Mouse (Mus musculus) MEL (cell line): ENCODE results near the gene Ccs. TPM values are rescaled to one million over a fixed set of nuclear protein-coding genes. Genes with fewer than 3 reads are reported as not detected.

ENCODE experiments used
- DNase-seq: peaks from one replicate; pipeline ENCODE4 v3.0.0; 2011; ENCODE audit warnings: low read depth, low spot score
- H3K27ac ChIP-seq: 2 replicates; pipeline ENCODE4 v1.5.1; 2012; ENCODE audit warnings: low read depth, mild to moderate bottlenecking, control low read depth, low read length, moderate library complexity; ENCODE audit not compliant: control insufficient read depth
- H3K27me3 ChIP-seq, 2 experiments: fragments of 150-350 bp in 1 of 2; sonication (generic) in 1 of 2; 2 replicates each; pipeline ENCODE4 v1.6.1; 2012; ENCODE audit warnings: low read length in 2 of 2, mild to moderate bottlenecking in 2 of 2, improper control_type of control experiment in 1 of 2, moderate library complexity in 1 of 2; ENCODE audit not compliant: insufficient read depth in 2 of 2, control insufficient read depth in 1 of 2
- H3K36me3 ChIP-seq, 2 experiments: 2 replicates each; pipeline ENCODE4 v1.6.1; 2012 to 2014; ENCODE audit warnings: low read length in 2 of 2, improper control_type of control experiment in 1 of 2, inconsistent platforms in 1 of 2, mild to moderate bottlenecking in 1 of 2; ENCODE audit not compliant: insufficient read depth in 2 of 2, control insufficient read depth in 1 of 2
- H3K4me1 ChIP-seq, 2 experiments: fragments of 150-350 bp in 1 of 2; sonication (generic) in 1 of 2; 2 replicates each; pipeline ENCODE4 v1.6.1; 2012; ENCODE audit warnings: low read length in 2 of 2, improper control_type of control experiment in 1 of 2, mild to moderate bottlenecking in 1 of 2; ENCODE audit not compliant: insufficient read depth in 2 of 2, control insufficient read depth in 1 of 2
- H3K4me3 ChIP-seq, 2 experiments: fragments of 150-350 bp in 1 of 2; sonication (generic) in 1 of 2; 2 replicates each; pipeline ENCODE4 v1.5.1; 2012; ENCODE audit warnings: low read depth in 2 of 2, low read length in 2 of 2, mild to moderate bottlenecking in 2 of 2, moderate library complexity in 2 of 2, control low read depth in 1 of 2, improper control_type of control experiment in 1 of 2; ENCODE audit not compliant: control insufficient read depth in 1 of 2, insufficient read depth in 1 of 2
- H3K79me2 ChIP-seq: 2 replicates; pipeline ENCODE4 v1.6.1; 2012; ENCODE audit warnings: mild to moderate bottlenecking, low read length, moderate library complexity; ENCODE audit not compliant: control insufficient read depth, poor library complexity, insufficient read depth
- H3K9ac ChIP-seq: 2 replicates; pipeline ENCODE4 v1.6.1; 2012; ENCODE audit warnings: low read depth, mild to moderate bottlenecking, control low read depth, low read length, moderate library complexity; ENCODE audit not compliant: control insufficient read depth, poor library complexity, severe bottlenecking
- H3K9me3 ChIP-seq: fragments of 150-350 bp; sonication (generic); replicated peaks from 2 replicates; pipeline ENCODE4 v1.6.1; 2012; ENCODE audit warnings: mild to moderate bottlenecking, low read length, improper control_type of control experiment, moderate library complexity; ENCODE audit not compliant: insufficient read depth
- BHLHE40 ChIP-seq: IDR thresholded peaks from 2 replicates; pipeline ENCODE4 v1.6.1; 2012; ENCODE audit warnings: low read depth, mild to moderate bottlenecking, inconsistent platforms, low read length, improper control_type of control experiment, borderline replicate concordance
- CHD1 ChIP-seq: IDR thresholded peaks from 2 replicates; pipeline ENCODE4 v1.6.1; 2012; ENCODE audit warnings: low read depth, mild to moderate bottlenecking, inconsistent platforms, low read length, improper control_type of control experiment
- CHD2 ChIP-seq: IDR thresholded peaks from 2 replicates; pipeline ENCODE4 v1.6.1; 2011; ENCODE audit warnings: low read length, improper control_type of control experiment
- CTCF ChIP-seq, 3 experiments: IDR thresholded peaks in 2 of 3; conservative IDR thresholded peaks in 1 of 3; 2 replicates each; pipeline ENCODE4 v1.5.1; 2011 to 2012; ENCODE audit warnings: low read length in 3 of 3, low read depth in 2 of 3, mild to moderate bottlenecking in 2 of 3, improper control_type of control experiment in 1 of 3, inconsistent platforms in 1 of 3, mixed read lengths in 1 of 3, moderate library complexity in 1 of 3; ENCODE audit not compliant: control insufficient read depth in 1 of 3, insufficient read depth in 1 of 3, poor library complexity in 1 of 3, severe bottlenecking in 1 of 3
- E2F4 ChIP-seq: IDR thresholded peaks from 2 replicates; pipeline ENCODE4 v1.6.1; 2011; ENCODE audit warnings: low read depth, low read length, improper control_type of control experiment, borderline replicate concordance
- ELF1 ChIP-seq: IDR thresholded peaks from 2 replicates; pipeline ENCODE4 v1.6.1; 2014; ENCODE audit warnings: low read depth, mild to moderate bottlenecking, inconsistent platforms, low read length, improper control_type of control experiment, moderate library complexity
- EP300 ChIP-seq, 2 experiments: IDR thresholded peaks; 2 replicates each; pipeline ENCODE4 v1.6.1; 2011; ENCODE audit warnings: improper control_type of control experiment in 2 of 2, low read length in 2 of 2, low read depth in 1 of 2, mild to moderate bottlenecking in 1 of 2
- ETS1 ChIP-seq: IDR thresholded peaks from 2 replicates; pipeline ENCODE4 v1.6.1; 2012; ENCODE audit warnings: low read depth, mild to moderate bottlenecking, inconsistent platforms, low read length, improper control_type of control experiment, moderate library complexity
- GABPA ChIP-seq: IDR thresholded peaks from 2 replicates; pipeline ENCODE4 v1.6.1; 2012; ENCODE audit warnings: low read depth, mild to moderate bottlenecking, inconsistent platforms, low read length, improper control_type of control experiment, moderate library complexity
- HCFC1 ChIP-seq: IDR thresholded peaks from 2 replicates; pipeline ENCODE4 v1.6.1; 2012; ENCODE audit warnings: low read depth, mild to moderate bottlenecking, inconsistent platforms, low read length, improper control_type of control experiment, moderate library complexity
- JUND ChIP-seq: IDR thresholded peaks from 2 replicates; pipeline ENCODE4 v1.6.1; 2011; ENCODE audit warnings: low read depth, mild to moderate bottlenecking, improper control_type of control experiment, low read length
- KAT2A ChIP-seq: conservative IDR thresholded peaks from 2 replicates; pipeline ENCODE4 v1.6.1; 2012; ENCODE audit warnings: low read depth, low read length, improper control_type of control experiment, inconsistent platforms
- MAFK ChIP-seq: IDR thresholded peaks from 2 replicates; pipeline ENCODE4 v1.6.1; 2011; ENCODE audit warnings: low read depth, mild to moderate bottlenecking, low read length, improper control_type of control experiment, borderline replicate concordance
- MAX ChIP-seq: IDR thresholded peaks from 2 replicates; pipeline ENCODE4 v1.6.1; 2011; ENCODE audit warnings: low read length, improper control_type of control experiment
- MAZ ChIP-seq: IDR thresholded peaks from 2 replicates; pipeline ENCODE4 v1.6.1; 2012; ENCODE audit warnings: low read depth, mild to moderate bottlenecking, inconsistent platforms, low read length, improper control_type of control experiment
- MEF2A ChIP-seq: IDR thresholded peaks from 2 replicates; pipeline ENCODE4 v1.6.1; 2014; ENCODE audit warnings: low read depth, mild to moderate bottlenecking, inconsistent platforms, low read length, improper control_type of control experiment; ENCODE audit not compliant: poor library complexity, insufficient replicate concordance, severe bottlenecking; ENCODE audit errors: extremely low read depth
- MXI1 ChIP-seq: IDR thresholded peaks from 2 replicates; pipeline ENCODE4 v1.6.1; 2011; ENCODE audit warnings: mild to moderate bottlenecking, low read depth, low read length, improper control_type of control experiment
- MYB ChIP-seq: IDR thresholded peaks from 2 replicates; pipeline ENCODE4 v1.6.1; 2011; ENCODE audit warnings: mild to moderate bottlenecking, low read depth, low read length, improper control_type of control experiment
- MYC ChIP-seq: IDR thresholded peaks from 2 replicates; pipeline ENCODE4 v1.6.1; 2011; ENCODE audit warnings: low read depth, mild to moderate bottlenecking, low read length, improper control_type of control experiment, moderate library complexity
- NELFE ChIP-seq: IDR thresholded peaks from 2 replicates; pipeline ENCODE4 v1.6.1; 2011; ENCODE audit warnings: low read depth, low read length, improper control_type of control experiment
- NRF1 ChIP-seq: IDR thresholded peaks from 2 replicates; pipeline ENCODE4 v1.6.1; 2014; ENCODE audit warnings: low read depth, mild to moderate bottlenecking, inconsistent platforms, low read length, improper control_type of control experiment, moderate library complexity; ENCODE audit not compliant: poor library complexity, insufficient read depth, severe bottlenecking
- POLR2A ChIP-seq, 2 experiments: IDR thresholded peaks; 2 replicates each; pipeline ENCODE4 v1.6.1; 2011 to 2012; ENCODE audit warnings: low read length in 2 of 2, mild to moderate bottlenecking in 2 of 2, control low read depth in 1 of 2, improper control_type of control experiment in 1 of 2, low read depth in 1 of 2, moderate library complexity in 1 of 2; ENCODE audit not compliant: control insufficient read depth in 1 of 2, insufficient read depth in 1 of 2, poor library complexity in 1 of 2
- POLR2AphosphoS2 ChIP-seq: IDR thresholded peaks from 2 replicates; pipeline ENCODE4 v1.6.1; 2011; ENCODE audit warnings: low read length, improper control_type of control experiment
- POLR2AphosphoS5 ChIP-seq: IDR thresholded peaks from 2 replicates; pipeline ENCODE4 v1.6.1; 2012; ENCODE audit warnings: low read depth, borderline replicate concordance, mild to moderate bottlenecking, inconsistent platforms, low read length, moderate library complexity, mixed read lengths
- RAD21 ChIP-seq: IDR thresholded peaks from 2 replicates; pipeline ENCODE4 v1.6.1; 2011; ENCODE audit warnings: mild to moderate bottlenecking, low read depth, low read length, improper control_type of control experiment
- RCOR1 ChIP-seq: IDR thresholded peaks from 2 replicates; pipeline ENCODE4 v1.6.1; 2012; ENCODE audit warnings: low read depth, mild to moderate bottlenecking, inconsistent platforms, low read length, improper control_type of control experiment
- SIN3A ChIP-seq: IDR thresholded peaks from 2 replicates; pipeline ENCODE4 v1.6.1; 2012; ENCODE audit warnings: low read length, improper control_type of control experiment, inconsistent platforms
- SMC3 ChIP-seq: IDR thresholded peaks from 2 replicates; pipeline ENCODE4 v1.6.1; 2011; ENCODE audit warnings: low read depth, low read length, improper control_type of control experiment
- TAL1 ChIP-seq: IDR thresholded peaks from 2 replicates; pipeline ENCODE4 v1.6.1; 2012; ENCODE audit warnings: mild to moderate bottlenecking, inconsistent platforms, low read length, moderate library complexity, mixed read lengths
- TBP ChIP-seq: IDR thresholded peaks from 2 replicates; pipeline ENCODE4 v1.8.0; 2011; ENCODE audit warnings: low read depth, low read length, improper control_type of control experiment
- TCF12 ChIP-seq: IDR thresholded peaks from 2 replicates; pipeline ENCODE4 v1.6.1; 2014; ENCODE audit warnings: low read depth, mild to moderate bottlenecking, inconsistent platforms, low read length, improper control_type of control experiment, moderate library complexity
- UBTF ChIP-seq: IDR thresholded peaks from 2 replicates; pipeline ENCODE4 v1.6.1; 2012; ENCODE audit warnings: low read depth, mild to moderate bottlenecking, inconsistent platforms, low read length, improper control_type of control experiment, moderate library complexity, borderline replicate concordance; ENCODE audit not compliant: insufficient read depth
- USF1 ChIP-seq: IDR thresholded peaks from 2 replicates; pipeline ENCODE4 v1.6.1; 2014; ENCODE audit warnings: low read depth, mild to moderate bottlenecking, inconsistent platforms, low read length, improper control_type of control experiment, moderate library complexity
- USF2 ChIP-seq, 2 experiments: IDR thresholded peaks; 2 replicates each; pipeline ENCODE4 v1.6.1; 2011 to 2012; ENCODE audit warnings: improper control_type of control experiment in 2 of 2, low read length in 2 of 2, borderline replicate concordance in 1 of 2, inconsistent platforms in 1 of 2, low read depth in 1 of 2, mild to moderate bottlenecking in 1 of 2; ENCODE audit not compliant: insufficient read depth in 1 of 2
- ZC3H11A ChIP-seq: IDR thresholded peaks from 2 replicates; pipeline ENCODE4 v1.6.1; 2012; ENCODE audit warnings: low read depth, mild to moderate bottlenecking, inconsistent platforms, low read length, improper control_type of control experiment
- ZKSCAN1 ChIP-seq: IDR thresholded peaks from 2 replicates; pipeline ENCODE4 v1.6.1; 2012; ENCODE audit warnings: low read depth, mild to moderate bottlenecking, inconsistent platforms, low read length, improper control_type of control experiment, moderate library complexity
- ZMIZ1 ChIP-seq: IDR thresholded peaks from 2 replicates; pipeline ENCODE4 v1.6.1; 2012; ENCODE audit warnings: low read depth, mild to moderate bottlenecking, inconsistent platforms, low read length, improper control_type of control experiment, moderate library complexity
- ZNF384 ChIP-seq: IDR thresholded peaks from 2 replicates; pipeline ENCODE4 v1.6.1; 2012; ENCODE audit warnings: low read depth, mild to moderate bottlenecking, inconsistent platforms, low read length, improper control_type of control experiment
- polyA plus RNA-seq, 2 experiments: library from polyadenylated mRNA; stranded (reverse) in 1 of 2; unstranded in 1 of 2; fragments of >175 nt in 1 of 2; fragments of >200 nt in 1 of 2; gene quantifications; 2 replicates each; pipeline versions ENCODE4 v1.2.1 to v1.2.4; 2012; ENCODE audit warnings: low replicate concordance in 2 of 2, low read depth in 1 of 2; ENCODE audit not compliant: insufficient read length in 2 of 2, insufficient read depth in 1 of 2, missing spikeins in 1 of 2
- total RNA-seq: library from RNA; depleted of rRNA; stranded (reverse); fragments of 300-350 nt; gene quantifications from 2 replicates; pipeline ENCODE4 v1.2.3, GENCODE M21; 2012

Ccs gene
- total and polyA plus RNA-seq, 3 experiments: 48.3 to 56.6 TPM; not detected in 1

- no peaks in the 10 kb centered on the region for H3K27me3 ChIP-seq
- no peaks in the 10 kb centered on the region for H3K9me3 ChIP-seq
- no peak overlapping the region for H3K4me3 ChIP-seq
- H3K27ac ChIP-seq: peak overlapping the region; percentile 74
- peak; percentile 49 for DNase-seq
- H3K4me1 ChIP-seq: peaks cover 22 to 39% of the 10 kb centered on the region in 2 experiments
- H3K36me3 ChIP-seq: peaks cover 31 to 59% of the 10 kb centered on the region in 2 experiments
- H3K9ac ChIP-seq: no peak overlapping the region; the same call in 1 of the 2 replicates
- peaks cover 68% of the 10 kb centered on the region for H3K79me2 ChIP-seq
- TF ChIP-seq MAFK (no peak), SIN3A (peak; percentile 53; the same call in 1 of the 2 replicates), BHLHE40 (no peak), TCF12 (peak; percentile 64; the same call in 1 of the 2 replicates), POLR2A (IDR thresholded peaks at IDR 0.05; ENCODE audit: control insufficient read depth in 1 of 2, insufficient read depth in 1 of 2, low read depth in 1 of 2, low read length in 2 of 2, poor library complexity in 1 of 2) (no peak), MYB (no peak), CHD1 (no peak), ELF1 (no peak; the same call in 1 of the 2 replicates), NRF1 (no peak), TBP (no peak), MAX (0 out of 2 replicates have a peak, but pooled peaks have one; percentile 9), TAL1 (no peak), ZKSCAN1 (no peak), UBTF (no peak), ZMIZ1 (no peak), RCOR1 (no peak), MEF2A (no peak), USF1 (no peak), SMC3 (no peak), CHD2 (no peak), CTCF (IDR thresholded peaks at IDR 0.05 in 2 of 3, conservative IDR thresholded peaks at IDR 0.05 in 1 of 3; ENCODE audit: control insufficient read depth in 1 of 3, insufficient read depth in 1 of 3, low read depth in 2 of 3, low read length in 3 of 3, poor library complexity in 1 of 3, severe bottlenecking in 1 of 3) (no peak), E2F4 (no peak), POLR2AphosphoS2 (no peak), KAT2A (no peak), ZC3H11A (no peak), RAD21 (no peak), GABPA (no peak), MYC (no peak), POLR2AphosphoS5 (no peak), ETS1 (0 out of 2 replicates have a peak, but pooled peaks have one; percentile 31), EP300 (IDR thresholded peaks at IDR 0.05; ENCODE audit: low read depth in 1 of 2, low read length in 2 of 2) (peak; percentile 59 to 65; a peak in 2 of 4 replicates), MXI1 (peak; percentile 43; the same call in 1 of the 2 replicates), NELFE (no peak), HCFC1 (no peak), USF2 (IDR thresholded peaks at IDR 0.05; ENCODE audit: borderline replicate concordance in 1 of 2, insufficient read depth in 1 of 2, low read depth in 1 of 2, low read length in 2 of 2) (no peak), MAZ (no peak), JUND (no peak), ZNF384 (no peak; the same call in 1 of the 2 replicates)
Observed at GRCm38 (mm10) chr19:4795929-4796328, 43.2 kb downstream of the Ccs start.
